Mouse (Mus musculus) E14TG2a.4 (cell line): ENCODE results near the gene Cd302.

ENCODE experiments used
- CTCF ChIP-seq: conservative IDR thresholded peaks from 2 replicates; pipeline ENCODE4 v1.5.1; 2014; ENCODE audit warnings: low read length
- NANOG ChIP-seq: IDR thresholded peaks from 2 replicates; pipeline ENCODE4 v1.6.1; 2014; ENCODE audit warnings: borderline replicate concordance, low read length, mixed read lengths
- POU5F1 ChIP-seq: IDR thresholded peaks from 2 replicates; pipeline ENCODE4 v1.6.1; 2014; ENCODE audit warnings: low read length, borderline replicate concordance

DNA sequence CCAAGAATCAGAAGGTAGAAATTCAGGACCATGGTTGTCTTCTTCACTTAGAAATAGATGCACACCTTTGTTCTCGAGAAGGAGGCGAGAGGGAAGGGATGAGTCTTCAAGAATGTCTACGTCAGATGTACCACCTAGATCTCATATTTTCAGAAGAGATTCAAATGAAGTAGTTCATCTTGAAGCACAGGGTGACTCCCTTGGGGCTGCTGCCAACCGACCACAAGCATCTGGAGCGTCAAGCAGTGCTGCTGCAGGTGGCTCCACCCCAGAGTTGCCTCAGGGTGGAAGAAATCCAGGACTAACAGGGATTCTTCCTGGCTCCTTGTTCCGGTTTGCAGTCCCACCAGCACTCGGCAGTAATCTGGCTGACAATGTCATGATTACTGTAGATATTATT is 49.8 kb downstream of the Cd302 start:
- TF ChIP-seq CTCF (no peak), POU5F1 (no peak), NANOG (no peak)
